Mouse (Mus musculus): ENCODE measurements at regions not wholly inside any gene's neighbourhood (a gene's known extent, or its start where the extent isn't known, plus 50 kb on each side); places are given as distances from the start of the nearest gene placed in this dataset.

DNA sequence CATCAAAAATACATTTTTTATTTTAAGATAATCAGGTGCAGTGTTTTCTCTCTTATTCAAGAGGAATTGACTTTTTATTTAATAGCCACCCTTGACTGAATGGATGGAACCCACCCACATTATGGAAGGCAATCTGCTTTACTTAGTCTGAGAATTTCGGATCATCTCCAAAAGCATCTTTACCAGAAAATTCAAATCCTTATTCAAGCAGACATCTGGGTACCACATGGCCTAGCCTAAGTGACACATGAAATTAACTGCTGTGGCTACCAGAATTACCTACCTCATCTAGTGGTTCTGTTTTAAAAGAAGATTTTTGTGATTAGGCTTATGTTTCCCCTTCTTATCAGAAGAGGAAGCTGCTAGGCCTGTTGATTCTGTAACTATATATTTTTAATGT is 178.9 kb upstream of the Tars start:
- DNase-seq (ENCODE audit: extremely low spot score, low spot score): no peak

DNA sequence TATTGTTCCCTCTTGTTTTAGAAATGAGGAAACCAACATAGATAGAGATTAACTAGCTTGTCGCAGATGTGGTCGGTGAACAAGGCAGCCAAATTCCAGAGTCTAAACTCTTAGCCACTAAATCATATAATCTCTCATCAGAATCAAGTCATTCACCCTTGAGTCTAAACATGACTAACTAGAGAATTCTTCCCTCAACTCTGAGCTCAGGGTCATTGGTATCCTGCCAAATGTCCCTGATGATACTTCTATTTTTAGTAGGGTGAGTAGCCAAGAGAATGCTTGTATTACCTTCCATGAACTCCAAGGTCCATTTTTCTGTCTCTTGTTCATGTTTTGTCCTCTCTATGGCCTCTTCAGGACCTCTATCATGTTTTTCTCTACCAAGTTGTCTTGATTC is 174.9 kb upstream of the Tars start:
- DNase-seq (ENCODE audit: extremely low spot score, low spot score): no peak

- DNase-seq (ENCODE audit: extremely low spot score, low spot score): no peak
Observed at GRCm38 (mm10) chr15:11573496-11573895, 174.0 kb upstream of the Tars start.

GRCm38 (mm10) chr15:11572063-11572462 is 172.6 kb upstream of the Tars start:
- DNase-seq (ENCODE audit: extremely low spot score, low spot score): no peak

DNA sequence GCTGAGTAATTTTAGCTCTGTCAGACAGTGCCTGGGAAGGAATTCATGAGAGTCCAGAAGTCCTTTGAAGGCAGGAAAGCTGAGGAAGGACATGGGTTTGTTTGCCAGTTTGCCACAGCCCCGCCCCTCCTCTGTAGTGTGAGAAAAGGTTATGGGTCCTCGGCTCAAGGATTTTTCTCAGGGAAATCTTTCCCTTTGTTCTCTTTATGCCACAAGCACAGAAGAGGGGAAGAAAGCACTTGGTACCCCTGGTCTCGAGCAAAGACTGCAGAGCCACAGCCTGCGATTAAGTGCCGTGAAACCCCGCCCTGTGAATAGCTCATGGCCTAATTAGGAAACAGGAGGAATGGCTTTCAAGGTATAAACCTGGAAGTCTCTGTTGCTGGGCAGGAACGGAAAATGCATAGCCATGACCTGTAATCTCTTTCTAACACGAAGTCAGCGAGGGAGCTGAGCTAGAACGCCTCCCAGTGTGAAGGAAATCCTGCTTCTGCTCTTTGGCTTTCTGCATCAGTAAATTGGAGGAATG is 166.1 kb upstream of the Tars start:
- DNase-seq (ENCODE audit: extremely low spot score, low spot score): no peak

DNA sequence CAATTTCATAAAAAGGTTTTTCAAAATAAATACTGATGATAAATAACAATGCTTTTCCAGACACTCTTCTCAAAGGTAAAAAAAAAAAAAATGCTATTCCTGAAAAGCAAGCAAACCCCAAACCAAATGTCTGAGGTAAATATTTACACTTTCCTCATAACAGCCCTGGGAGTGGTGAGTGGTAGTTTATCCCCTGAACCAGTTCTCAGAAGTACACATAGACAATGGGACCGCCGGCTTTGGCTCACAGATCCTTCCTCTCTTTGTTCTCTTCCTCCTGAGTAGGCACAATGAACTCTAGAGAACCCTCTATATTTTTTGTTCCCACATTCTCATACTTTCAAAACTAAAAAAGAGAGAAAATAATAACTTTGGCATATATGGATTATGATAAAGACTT is 153.1 kb upstream of the Tars start:
- no peak for DNase-seq (ENCODE audit: extremely low spot score, low spot score)

GRCm38 (mm10) chr15:11552110-11552509 is 152.6 kb upstream of the Tars start:
- no peak for DNase-seq (ENCODE audit: extremely low spot score, low spot score)

- DNase-seq (ENCODE audit: extremely low spot score, low spot score): no peak
Observed at GRCm38 (mm10) chr15:11539485-11539884, 140.0 kb upstream of the Tars start.

DNA sequence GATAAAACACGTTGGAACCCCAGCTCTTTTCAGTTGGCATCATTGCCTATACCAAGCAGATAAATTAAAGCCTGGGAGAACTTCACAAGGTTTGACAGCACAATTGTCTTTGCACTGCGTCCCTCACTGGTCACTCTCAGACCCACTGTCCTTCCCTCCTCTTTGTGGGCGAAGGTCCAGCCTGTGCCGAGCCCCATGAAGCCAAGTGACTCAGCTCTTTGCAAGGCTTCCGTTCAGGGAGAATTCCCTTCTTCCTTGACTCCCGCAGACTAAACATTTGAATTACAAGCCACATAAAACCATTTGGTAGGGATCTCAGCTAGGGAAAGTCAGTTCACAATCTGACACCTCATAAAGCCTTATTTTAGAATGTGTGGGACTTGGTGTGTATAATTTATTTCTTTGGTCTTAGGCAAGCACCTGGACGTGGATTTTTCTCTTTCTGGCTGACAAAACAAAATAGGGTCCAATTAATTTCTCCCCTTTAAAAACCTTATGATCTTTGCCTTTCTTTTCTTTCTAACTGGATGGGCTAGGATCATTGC is 136.7 kb upstream of the Tars start:
- no peak for DNase-seq (ENCODE audit: extremely low spot score, low spot score)

DNA sequence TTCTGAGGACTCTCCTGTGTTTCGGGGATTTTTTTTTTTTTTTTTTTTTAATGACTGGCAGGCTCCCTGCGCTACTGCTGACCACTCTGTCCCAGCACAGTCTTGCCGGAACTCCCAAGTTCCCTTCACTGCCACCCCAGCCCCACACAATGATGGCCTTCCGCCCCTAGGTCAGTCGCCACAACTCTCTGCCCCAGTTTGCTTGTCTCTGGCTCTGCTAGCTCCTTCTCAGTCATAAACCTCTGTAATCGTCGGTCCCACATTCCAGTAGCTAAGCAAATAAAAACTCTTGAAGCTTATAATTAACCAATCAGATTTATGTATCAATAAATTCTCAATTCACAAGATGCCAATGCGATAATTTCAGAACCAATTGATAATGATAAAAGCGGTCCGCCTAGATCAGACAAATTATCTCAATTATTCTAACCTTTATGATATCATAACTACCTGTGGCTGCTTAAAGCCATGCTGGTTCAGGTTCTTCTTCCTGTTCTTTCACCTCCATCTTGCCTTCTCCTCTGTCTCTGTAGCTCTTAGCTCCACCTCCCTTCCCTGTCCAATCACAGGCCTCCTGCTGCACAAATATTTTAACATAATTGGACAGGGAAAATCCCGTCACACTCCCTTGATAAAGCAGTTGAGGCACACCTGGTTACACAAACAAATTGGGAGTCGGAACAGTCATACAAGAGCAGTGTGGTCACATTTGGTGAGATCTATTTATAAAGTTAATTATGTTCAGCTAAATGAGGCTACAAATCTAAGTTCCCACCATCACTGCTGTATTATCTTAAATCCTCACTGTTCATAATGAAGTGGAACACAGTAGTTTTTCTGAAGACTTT is 135.2 kb upstream of the Tars start:
- DNase-seq (ENCODE audit: extremely low spot score, low spot score): no peak

- DNase-seq (ENCODE audit: extremely low spot score, low spot score): no peak
Observed at GRCm38 (mm10) chr15:11533616-11534015, 134.2 kb upstream of the Tars start.

DNA sequence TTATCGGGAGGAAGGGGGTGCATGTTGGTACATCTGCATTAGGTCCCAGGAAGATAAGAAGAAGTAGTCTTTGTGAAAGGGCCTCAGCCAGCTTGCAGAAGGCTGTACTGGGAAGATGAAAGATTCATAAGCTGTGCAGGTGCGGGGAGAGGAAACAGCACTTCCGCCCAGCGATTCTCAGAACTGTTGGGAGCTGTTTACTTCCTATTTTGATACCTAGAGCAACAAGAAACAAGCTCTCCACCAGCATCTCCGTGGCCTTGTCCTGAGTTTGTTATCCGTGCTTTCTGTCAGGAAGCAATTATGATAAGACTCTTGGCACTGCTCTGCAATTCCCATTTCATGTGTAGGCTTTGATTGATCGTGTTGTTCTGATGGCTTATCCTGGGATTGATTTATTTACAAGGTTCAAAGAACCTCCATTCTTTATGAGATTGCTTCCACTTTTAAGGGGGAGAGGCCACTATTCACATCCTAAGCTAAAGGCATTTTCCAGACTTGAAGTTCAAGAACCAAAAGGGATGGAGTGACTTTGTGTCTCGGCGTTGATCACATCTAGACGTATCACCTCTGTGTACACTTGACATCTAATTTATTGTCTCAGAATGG is 133.6 kb upstream of the Tars start:
- no peak for DNase-seq (ENCODE audit: extremely low spot score, low spot score)

DNA sequence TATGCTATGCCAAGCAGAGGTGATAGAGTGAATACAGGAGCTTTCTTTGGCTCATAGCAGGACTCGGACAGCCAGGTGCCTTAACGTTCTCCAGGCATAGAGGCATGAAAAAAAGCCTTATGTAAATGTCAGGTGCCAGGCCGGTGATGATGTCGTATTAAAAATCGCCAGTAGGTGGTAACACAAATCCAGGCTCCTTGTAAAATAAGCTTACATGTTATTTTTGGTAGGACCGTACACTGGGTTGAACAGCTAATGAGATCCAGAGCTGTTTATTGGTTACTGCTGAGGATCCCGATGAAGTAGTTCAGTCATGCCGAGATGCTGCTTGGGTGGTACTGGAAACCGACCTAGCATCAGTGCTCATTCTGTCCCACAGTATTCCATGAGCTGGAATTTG is 133.1 kb upstream of the Tars start:
- DNase-seq (ENCODE audit: extremely low spot score, low spot score): no peak

- no peak for DNase-seq (ENCODE audit: extremely low spot score, low spot score)
Observed at GRCm38 (mm10) chr15:11529819-11530810, 130.7 kb upstream of the Tars start.

DNA sequence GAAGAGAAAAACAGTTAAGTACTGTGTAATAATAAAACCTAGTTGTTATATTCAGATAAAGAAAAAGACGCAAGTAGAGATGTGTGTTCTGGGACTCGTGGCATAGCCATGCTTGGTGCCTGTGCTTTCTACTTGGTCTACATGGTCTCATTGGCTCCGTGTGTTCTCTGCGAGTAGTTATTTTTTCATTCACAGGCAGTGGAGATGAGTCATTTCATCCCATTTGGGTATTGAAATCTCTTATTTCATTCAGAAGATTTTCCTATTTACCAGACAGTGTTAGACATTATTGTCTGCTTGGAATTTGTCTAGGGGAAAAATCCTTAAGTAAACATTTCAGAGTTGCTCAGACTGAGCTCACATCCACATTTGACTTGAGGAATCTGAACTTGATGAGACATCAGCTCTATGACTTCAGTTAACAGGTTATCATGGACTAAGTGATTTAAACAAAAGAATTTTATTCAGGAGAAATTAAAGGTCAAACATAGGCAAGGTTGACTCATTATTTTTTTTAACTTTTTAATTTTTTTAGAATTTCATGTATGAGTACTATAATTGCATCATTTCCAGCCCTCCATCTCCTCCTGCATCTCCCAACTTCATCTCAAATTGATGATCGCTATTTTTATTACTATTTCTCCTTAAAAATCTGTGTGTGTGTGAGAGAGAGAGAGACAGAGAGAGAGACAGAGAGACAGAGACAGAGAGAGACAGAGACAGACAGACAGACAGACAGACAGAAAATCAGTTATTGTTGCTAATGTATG is 125.1 kb upstream of the Tars start:
- no peak for DNase-seq (ENCODE audit: extremely low spot score, low spot score)

- DNase-seq (ENCODE audit: extremely low spot score, low spot score): no peak
Observed at GRCm38 (mm10) chr15:11518565-11518964, 119.1 kb upstream of the Tars start.

- DNase-seq (ENCODE audit: extremely low spot score, low spot score): no peak
Observed at GRCm38 (mm10) chr15:11517892-11518291, 118.4 kb upstream of the Tars start.

DNA sequence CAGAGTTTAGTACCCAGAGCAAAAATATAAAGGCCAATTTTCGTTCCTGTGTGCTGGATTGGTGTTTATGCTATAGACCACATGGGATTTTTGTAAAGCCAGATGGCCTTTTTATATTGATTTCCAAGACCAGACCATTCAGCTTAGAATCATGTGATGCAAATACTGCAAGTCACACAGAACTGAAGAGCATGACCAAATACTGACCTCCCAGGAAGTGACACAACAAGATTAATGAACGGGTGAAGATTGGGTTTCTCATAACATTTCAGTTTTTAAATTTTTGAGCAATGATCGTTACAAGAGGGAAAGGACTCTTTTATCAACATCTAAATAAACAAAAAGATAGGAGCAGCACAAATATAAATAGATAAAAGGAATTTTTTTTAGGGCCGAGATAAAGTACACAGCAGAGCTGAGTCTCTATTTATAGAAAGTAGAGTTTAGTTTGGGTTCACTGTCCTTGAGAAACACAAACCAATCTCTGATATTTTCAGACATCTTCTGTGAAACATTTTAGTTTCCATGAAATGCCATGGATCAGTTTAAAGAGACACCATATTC is 105.7 kb upstream of the Tars start:
- DNase-seq (ENCODE audit: extremely low spot score, low spot score): no peak

DNA sequence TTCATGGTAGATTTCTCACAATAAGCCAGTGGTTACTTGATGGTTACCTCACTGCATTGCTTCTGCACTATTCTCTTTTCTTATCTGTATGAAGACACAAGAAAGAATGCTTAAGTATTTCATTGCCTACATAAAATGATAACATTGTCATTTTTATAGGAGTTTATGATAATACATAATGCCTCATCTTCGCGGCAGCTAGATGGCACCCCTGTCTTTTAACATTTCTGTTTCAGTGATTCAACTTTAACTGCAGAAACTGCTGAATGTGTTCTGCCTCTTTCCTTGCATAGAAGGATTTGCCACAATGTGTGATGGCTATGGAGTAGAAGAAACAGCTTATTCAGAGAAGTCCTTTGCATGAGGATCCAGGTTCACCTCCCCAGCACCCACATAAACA is 97.0 kb upstream of the Tars start:
- no peak for DNase-seq (ENCODE audit: extremely low spot score, low spot score)

GRCm38 (mm10) chr15:11489116-11489515 is 89.7 kb upstream of the Tars start:
- no peak for DNase-seq (ENCODE audit: extremely low spot score, low spot score)
